Mouse (Mus musculus): ENCODE data around the gene Pus1. TPM values are rescaled to one million over a fixed set of nuclear protein-coding genes. Genes with fewer than 3 reads are reported as not detected.

The Pus1 gene
- 10 to 100 TPM; 21.9 to 24.0 TPM for total RNA-seq (2021)
- long read RNA-seq, experiment 1, transcript Pus1-202 (6 exons, 1,814 nt): major isoform, 5 of 11 reads
- long read RNA-seq, experiment 1, partial matches to known transcripts: 2 of 11 reads
- long read RNA-seq, experiment 1, other reads (novel, unspliced or antisense): 4 of 11 reads
- long read RNA-seq, experiment 2, partial matches to known transcripts: 1 of 7 reads
- long read RNA-seq, experiment 2, other reads (novel, unspliced or antisense): 3 of 7 reads

DNA sequence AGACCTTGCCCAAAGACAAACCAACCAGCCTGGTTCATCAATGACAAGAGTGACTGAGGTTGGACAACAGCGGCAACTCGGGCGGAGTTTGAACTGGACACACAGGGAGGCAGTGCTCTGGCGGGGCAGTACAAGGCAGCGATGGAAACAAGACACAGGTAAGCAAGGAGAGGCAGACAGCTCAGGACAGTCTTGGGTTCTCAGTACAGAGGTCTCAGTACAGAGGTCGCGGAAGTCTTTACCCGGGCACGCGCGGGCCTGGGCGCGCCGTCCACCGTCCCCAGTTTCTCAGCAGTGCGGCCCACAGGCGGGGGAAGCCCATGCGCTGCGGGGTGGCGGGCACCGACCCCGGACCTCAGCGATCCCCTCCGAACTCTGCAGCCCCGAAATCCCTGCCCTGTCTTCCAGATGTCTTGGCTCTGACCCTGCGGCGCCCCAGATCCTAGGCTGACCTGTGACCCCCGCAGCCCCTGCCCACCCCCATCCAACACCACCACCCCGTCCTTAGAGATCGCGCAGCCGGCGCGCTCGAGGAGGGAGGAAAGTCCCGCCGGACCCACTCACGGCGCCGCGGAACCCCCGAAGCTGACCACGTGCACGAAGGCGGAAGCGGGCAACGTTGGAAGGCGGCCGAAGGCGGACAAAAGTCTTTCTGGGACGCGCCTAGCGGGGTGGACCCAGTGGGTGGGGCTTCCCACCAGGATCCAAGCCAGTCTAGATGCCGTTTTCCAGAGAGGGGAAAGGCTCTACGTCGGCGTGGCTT, at the start of gene Pus1:
Gene Pus1, minus strand, starts transcription at position 662 of the 763 bp plus-strand sequence.
- intact Hi-C loops (cut with DNase I): loop anchor here (1.0 kb wide), 1 partner anchor 9 kb away; no protein-coding TSS in a partner anchor
- H3K4me3 ChIP-seq: peak within 1 kb of the TSS; percentile 76
- peak within 1 kb of the TSS; percentile 82 for H3K27ac ChIP-seq
- no peak for TF ChIP-seq CTCF (IDR thresholded peaks at IDR 0.05)
- DNase-seq (ENCODE audit: extremely low spot score in 1 of 2, low spot score in 2 of 2): peak; percentile 93 to 96

DNA sequence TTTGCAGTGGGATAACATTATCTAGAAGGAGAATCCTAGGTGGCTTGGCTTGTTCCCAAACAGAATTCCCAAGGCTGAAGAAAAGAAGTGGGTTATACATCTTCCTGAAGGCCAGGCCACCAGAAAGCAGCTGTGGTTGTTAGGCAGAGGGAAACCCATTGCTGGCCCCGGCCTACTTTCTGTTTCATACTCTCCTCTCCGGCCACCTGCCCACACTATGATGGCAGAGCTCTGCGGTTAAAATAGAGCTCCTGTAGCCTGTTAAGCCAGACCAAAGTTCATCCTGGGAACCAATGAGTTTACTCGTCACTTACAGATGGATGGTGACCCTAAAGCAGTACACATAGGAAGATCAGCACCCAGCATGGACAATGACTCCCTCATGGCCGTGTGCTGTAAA, 47.1 kb upstream of the Pus1 start:
- H3K4me3 ChIP-seq: no peak overlapping the region
- no peak for TF ChIP-seq CTCF (IDR thresholded peaks at IDR 0.05)
- H3K27ac ChIP-seq: no peak overlapping the region
- intact Hi-C loops (cut with DNase I): no loop called here
- no peak for DNase-seq (ENCODE audit: extremely low spot score in 1 of 2, low spot score in 2 of 2)

DNA sequence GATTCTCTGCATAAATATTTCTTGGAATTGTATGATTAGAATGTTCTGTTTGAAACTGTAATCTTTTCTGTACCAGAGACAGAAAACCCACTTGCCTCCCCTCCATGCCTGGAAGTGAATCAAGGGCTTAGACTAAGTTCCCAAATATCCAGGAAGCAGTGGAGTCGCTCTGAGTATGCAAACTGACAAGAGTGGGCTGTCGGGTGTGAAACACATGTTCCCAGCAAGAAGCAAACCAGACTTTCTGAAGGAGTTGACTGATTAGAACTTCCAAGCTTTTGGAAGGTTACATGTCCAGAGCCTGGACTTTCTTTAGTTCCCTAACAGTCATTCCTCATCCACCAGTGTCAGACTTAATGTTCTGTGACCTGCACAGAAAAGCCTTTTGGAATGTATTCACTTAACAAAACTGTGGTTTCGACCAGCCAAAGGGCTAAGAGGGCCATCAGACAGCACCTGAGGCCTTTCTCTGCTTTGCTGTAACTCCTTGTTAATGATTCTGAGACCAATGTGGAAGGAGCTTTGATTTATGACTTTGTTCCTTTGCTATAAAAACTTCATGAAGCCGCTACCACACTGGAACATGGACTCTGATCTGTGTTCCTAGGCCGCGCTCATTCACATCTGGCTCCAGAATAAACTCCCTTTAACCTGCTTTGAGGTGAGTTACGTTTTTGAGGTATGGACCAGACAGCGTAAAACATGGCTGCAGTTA, 46.5 kb upstream of the Pus1 start:
- Histone ChIP-seq H3K4me3 (no peak overlapping the region), H3K27ac (no peak overlapping the region)
- no peak for TF ChIP-seq CTCF (IDR thresholded peaks at IDR 0.05)
- DNase-seq (ENCODE audit: extremely low spot score in 1 of 2, low spot score in 2 of 2): no peak
- intact Hi-C loops (cut with DNase I): no loop called here

DNA sequence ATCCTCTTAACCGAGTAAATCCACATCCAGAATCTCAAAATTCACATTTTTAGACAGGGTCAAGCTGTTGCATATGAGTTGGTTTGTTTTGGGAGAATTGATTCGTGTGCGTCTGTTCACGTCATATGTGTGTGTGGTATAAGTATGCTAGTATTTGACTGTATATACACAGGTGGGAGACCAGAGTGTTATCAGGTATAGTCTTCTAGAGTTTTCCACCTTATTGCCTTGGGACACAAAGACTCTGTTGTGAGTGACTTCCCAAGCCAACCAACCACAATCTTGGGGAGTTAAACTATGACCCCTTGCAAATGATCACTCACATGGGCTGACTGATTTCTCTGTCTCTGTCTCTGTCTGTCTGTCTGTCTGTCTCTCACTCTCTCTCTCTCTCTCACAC, 44.0 kb upstream of the Pus1 start:
- intact Hi-C loops (cut with DNase I): no loop called here
- no peak for DNase-seq (ENCODE audit: extremely low spot score in 1 of 2, low spot score in 2 of 2)
- H3K27ac ChIP-seq: no peak overlapping the region
- H3K4me3 ChIP-seq: no peak overlapping the region
- TF ChIP-seq CTCF (IDR thresholded peaks at IDR 0.05): no peak

DNA sequence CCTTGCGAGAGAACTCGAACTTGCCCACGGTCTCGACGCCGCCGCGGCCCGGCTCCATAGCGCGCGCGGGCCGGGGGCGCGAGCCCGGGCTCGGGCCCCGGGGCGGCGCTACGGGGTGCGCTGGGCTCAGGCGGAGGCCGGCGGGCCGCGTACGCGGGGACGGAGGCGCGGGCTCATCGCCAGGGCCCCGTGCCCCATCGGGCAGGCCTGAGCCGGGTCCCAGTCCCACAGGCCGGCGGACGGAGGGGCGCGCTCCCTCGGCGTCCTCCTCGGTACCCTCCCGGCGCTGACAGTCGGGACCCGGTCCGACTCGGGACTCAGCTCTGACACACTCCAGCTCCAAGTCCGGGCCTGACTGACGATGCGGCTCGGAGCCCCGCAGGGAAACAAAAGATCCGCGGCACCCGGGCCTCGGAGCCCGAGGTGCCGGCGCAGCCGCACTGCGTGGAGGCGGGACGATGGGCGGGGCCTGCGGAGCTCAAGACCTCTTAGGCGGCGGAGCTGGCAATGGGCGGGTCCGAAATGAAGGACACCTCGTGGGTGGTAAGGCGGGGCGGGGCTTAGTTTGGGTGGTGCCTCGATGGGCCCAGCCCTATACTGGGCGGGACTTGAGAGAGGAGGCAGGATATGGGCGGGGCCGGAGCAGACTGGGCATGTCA, 29.3 kb upstream of the Pus1 start, which contains the start of gene Ulk1:
Gene Ulk1, minus strand, starts transcription at position 431 of the 659 bp plus-strand sequence.
- Histone ChIP-seq H3K4me3 (peak within 1 kb of the TSS; percentile 79), H3K27ac (peak within 1 kb of the TSS; percentile 88)
- intact Hi-C loops (cut with DNase I): loop anchor here (2.0 kb wide), 1 partner anchor 39 kb away; the partner anchor contains the start of gene Ep400
- DNase-seq (ENCODE audit: extremely low spot score in 1 of 2, low spot score in 2 of 2): peak; percentile 98 to 99
- no peak for TF ChIP-seq CTCF (IDR thresholded peaks at IDR 0.05)

DNA sequence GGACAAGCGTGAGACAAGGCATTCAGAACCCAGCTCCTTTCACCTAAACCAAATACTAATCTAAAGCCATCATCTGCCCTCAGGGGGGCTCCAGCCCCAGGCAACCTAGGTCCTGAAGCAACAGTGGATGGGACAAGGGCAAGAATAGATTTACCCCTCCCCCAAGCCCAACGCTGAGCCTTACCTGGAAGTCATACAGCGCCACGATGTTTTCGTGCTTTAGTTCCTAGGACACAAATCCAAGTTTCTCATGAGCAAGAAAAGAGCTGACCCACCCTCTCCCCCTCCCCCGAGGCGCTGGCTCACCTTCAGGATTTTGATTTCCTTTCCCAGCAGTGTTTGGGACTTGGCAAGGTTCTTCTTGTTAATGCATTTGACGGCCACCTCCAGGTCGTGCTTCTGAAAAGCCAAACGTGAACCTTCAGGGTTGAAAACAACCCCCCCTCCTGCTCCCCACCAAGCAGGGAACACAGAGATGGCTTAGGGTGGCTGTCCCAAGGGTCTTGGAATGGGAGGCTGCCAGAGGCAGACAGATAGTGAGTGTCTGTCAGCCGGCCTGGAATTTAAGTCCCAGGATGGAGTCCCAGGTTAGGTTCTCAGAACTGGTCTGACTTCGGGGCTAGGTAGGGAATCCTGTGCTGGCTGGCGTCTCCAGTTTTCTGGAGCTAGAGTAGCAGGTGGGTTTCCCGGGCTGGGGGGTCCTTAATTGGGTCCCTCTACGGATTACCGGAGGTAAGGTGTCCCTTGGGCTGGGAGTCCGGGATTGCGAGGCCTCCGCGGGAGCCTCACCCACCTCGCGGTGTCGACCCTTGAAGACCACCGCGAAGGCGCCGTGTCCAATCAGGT, 28.6 kb upstream of the Pus1 start:
- intact Hi-C loops (cut with DNase I): loop anchor here (2.0 kb wide), 1 partner anchor 38 kb away; the partner anchor contains the start of gene Ep400
- H3K27ac ChIP-seq: peak overlapping the region; percentile 88
- TF ChIP-seq CTCF (IDR thresholded peaks at IDR 0.05): no peak
- H3K4me3 ChIP-seq: peak overlapping the region; percentile 79
- DNase-seq (ENCODE audit: extremely low spot score in 1 of 2, low spot score in 2 of 2): peak in 1 of 2 experiments; percentile 34

DNA sequence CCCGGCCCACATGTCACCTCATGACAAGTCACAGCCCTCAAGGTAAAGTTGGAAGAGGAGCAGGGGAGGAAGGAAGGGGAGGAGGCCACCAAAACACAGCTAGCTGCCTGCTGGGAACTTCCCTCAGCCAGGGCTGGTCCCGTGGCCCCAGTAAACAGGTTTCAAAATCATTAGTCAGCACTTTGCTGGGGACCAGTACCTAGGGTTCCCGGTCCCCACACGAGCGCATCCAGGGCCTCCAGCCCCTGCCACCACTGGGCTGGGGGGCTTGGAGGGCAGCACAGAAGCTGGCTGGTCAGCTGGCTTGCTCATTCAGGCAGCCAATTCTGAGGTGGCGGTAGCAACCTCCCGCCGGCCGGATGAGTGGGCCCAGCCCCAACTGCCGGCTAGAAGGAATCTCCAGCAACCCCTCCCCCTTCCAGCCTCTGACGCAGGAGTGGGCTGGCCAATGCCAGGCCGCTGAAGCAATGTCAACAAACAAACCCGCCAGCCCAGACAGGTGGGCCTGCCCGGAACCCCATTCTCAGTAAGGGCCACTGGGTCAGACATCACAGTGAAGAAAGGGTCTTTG, 27.7 kb upstream of the Pus1 start:
- intact Hi-C loops (cut with DNase I): loop anchor here (2.0 kb wide), 1 partner anchor 37 kb away; the partner anchor contains the start of gene Ep400
- peak overlapping the region; percentile 88 for H3K27ac ChIP-seq

DNA sequence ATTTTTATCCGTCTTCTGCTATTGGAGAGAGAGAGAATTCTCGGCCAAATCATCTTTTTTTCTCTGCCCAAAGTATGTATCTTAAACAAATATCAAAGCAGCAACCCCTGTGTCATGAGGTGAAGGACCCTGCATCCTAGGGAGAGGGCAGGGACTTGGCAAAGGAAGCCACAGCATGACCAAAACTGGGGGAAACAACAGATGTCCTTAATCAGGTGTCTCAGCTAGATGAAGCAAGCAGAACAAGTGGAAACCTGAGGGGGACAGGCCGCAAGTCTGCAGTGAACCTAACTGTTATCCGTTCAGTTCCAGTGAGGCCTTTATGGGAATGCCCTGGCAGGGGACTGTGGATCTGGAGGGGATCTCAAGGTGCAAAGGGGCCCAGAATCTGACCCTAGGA, 27.0 kb upstream of the Pus1 start:
- DNase-seq (ENCODE audit: extremely low spot score in 1 of 2, low spot score in 2 of 2): no peak
- intact Hi-C loops (cut with DNase I): no loop called here
- H3K27ac ChIP-seq: peak overlapping the region; percentile 88
- H3K4me3 ChIP-seq: peak overlapping the region; percentile 79
- TF ChIP-seq CTCF (IDR thresholded peaks at IDR 0.05): no peak

More for the DNA sequence above, 27.7 kb upstream of the Pus1 start:
- TF ChIP-seq CTCF (IDR thresholded peaks at IDR 0.05): no peak
- peak; percentile 82 to 83 for DNase-seq (ENCODE audit: extremely low spot score in 1 of 2, low spot score in 2 of 2)
- H3K4me3 ChIP-seq: peak overlapping the region; percentile 79

DNA sequence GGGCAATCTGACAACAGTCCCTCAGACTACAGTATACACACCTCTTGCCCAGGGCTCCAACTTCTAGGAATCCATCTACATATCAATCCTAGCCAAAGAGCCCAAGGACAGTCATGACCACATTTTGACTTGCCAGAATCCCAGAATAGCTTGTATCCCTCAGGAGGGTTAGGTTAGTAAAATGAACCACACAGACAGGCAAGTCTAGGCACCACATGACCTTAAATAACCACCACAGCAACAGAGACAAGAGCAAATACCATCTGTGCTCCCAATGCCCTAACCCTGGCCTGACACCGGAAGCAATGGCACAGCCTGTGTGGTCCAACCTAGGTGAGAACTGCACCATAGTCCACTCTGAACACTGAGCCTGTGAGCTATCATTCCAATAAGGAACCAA, 26.2 kb upstream of the Pus1 start:
- DNase-seq (ENCODE audit: extremely low spot score in 1 of 2, low spot score in 2 of 2): no peak
- intact Hi-C loops (cut with DNase I): no loop called here
- TF ChIP-seq CTCF (IDR thresholded peaks at IDR 0.05): no peak
- Histone ChIP-seq H3K4me3 (no peak overlapping the region), H3K27ac (no peak overlapping the region)

DNA sequence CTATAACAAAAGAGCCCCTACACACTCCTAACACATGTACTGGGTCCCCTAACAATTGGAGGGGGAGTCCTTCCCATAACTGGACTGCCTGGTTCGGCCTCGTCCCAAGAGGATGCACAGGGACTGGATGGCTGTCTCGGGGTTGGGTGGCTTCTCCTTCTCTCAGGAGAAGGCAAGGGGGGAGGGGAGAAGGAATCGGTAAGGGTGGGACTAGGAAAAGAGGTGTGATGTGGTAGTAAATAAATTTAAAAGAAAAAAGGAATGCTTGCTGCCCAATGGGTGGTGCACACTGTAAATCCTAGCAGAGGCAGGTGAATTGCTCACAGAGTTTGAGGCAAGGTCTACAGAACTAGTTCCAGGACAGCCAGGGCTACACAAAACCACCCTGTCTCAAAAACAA, 25.7 kb upstream of the Pus1 start:
- intact Hi-C loops (cut with DNase I): no loop called here
- Histone ChIP-seq H3K4me3 (no peak overlapping the region), H3K27ac (no peak overlapping the region)
- DNase-seq (ENCODE audit: extremely low spot score in 1 of 2, low spot score in 2 of 2): no peak
- TF ChIP-seq CTCF (IDR thresholded peaks at IDR 0.05): no peak

Measured in left cerebral cortex, adult 2 months (tissue).